Mouse (Mus musculus) stomach, embryonic 14.5 days (tissue): Measurements from ENCODE around the gene Hcrt. TPM values are rescaled to one million over a fixed set of nuclear protein-coding genes. Genes with fewer than 3 reads are reported as not detected.

Experiments
- polyA plus RNA-seq: library from polyadenylated mRNA; unstranded; fragments of >200 nt; fragmentation: Nextera tagmentation; extraction: Ambion mirVana; gene quantifications from 2 replicates; pipeline ENCODE4 v1.2.1, GENCODE M21; 2014

Gene Hcrt
- polyA plus RNA-seq, 1 experiment from 2014 or later: not detected

Other genes with a start within 250 kb of the Hcrt start
- 161 and 175 TPM in 2 replicates for gene Acly, start 234.9 kb downstream of the Hcrt start, polyA plus RNA-seq
- 0.35 and 1.1 TPM in 2 replicates for gene Ttc25, start 217.3 kb downstream of the Hcrt start, polyA plus RNA-seq
- gene Cnp, start 188.0 kb downstream of the Hcrt start, polyA plus RNA-seq: 35.9 TPM in 2 replicates
- 62.8 and 63.1 TPM in 2 replicates for gene Nkiras2, start 143.7 kb downstream of the Hcrt start, polyA plus RNA-seq
- 84.0 and 95.4 TPM in 2 replicates for gene Dnajc7, start 142.8 kb downstream of the Hcrt start, polyA plus RNA-seq
- gene Zfp385c, start 70.5 kb downstream of the Hcrt start, polyA plus RNA-seq: 0.22 TPM in 1 of 2 replicates, not detected in the other
- gene Dhx58, start 58.7 kb downstream of the Hcrt start, polyA plus RNA-seq: 1.8 and 3.4 TPM in 2 replicates
- 50.7 and 51.7 TPM in 2 replicates for gene Kat2a, start 50.5 kb downstream of the Hcrt start, polyA plus RNA-seq
- 0.41 and 0.56 TPM in 2 replicates for gene Hspb9, start 49.1 kb downstream of the Hcrt start, polyA plus RNA-seq
- gene Rab5c, start 24.7 kb downstream of the Hcrt start, polyA plus RNA-seq: 55.5 and 65.7 TPM in 2 replicates
- 0.25 and 0.48 TPM in 2 replicates for gene Kcnh4, start 3.0 kb downstream of the Hcrt start, polyA plus RNA-seq
- 3.3 and 3.8 TPM in 2 replicates for gene Ghdc, start 8.0 kb upstream of the Hcrt start, polyA plus RNA-seq
- 24.6 and 26.8 TPM in 2 replicates for gene Stat5b, start 87.8 kb upstream of the Hcrt start, polyA plus RNA-seq
- 7.3 and 8.3 TPM in 2 replicates for gene Stat5a, start 96.4 kb upstream of the Hcrt start, polyA plus RNA-seq
- 43.5 and 44.8 TPM in 2 replicates for gene Stat3, start 176.6 kb upstream of the Hcrt start, polyA plus RNA-seq
- 136 and 158 TPM in 2 replicates for gene Cavin1, start 208.0 kb upstream of the Hcrt start, polyA plus RNA-seq
- gene Atp6v0a1, start 246.5 kb upstream of the Hcrt start, polyA plus RNA-seq: 38.4 and 42.0 TPM in 2 replicates